Mouse (Mus musculus) c-Kit-positive CD71-negative TER-119-negative erythroid progenitor cells, embryonic 14.5 days (primary cell): ENCODE data around the gene Phc1.

Source experiments
- DNase-seq: peaks from one replicate; pipeline ENCODE4 v3.0.0-alpha.2; 2013; ENCODE audit warnings: low read depth

Gene Phc1

DNA sequence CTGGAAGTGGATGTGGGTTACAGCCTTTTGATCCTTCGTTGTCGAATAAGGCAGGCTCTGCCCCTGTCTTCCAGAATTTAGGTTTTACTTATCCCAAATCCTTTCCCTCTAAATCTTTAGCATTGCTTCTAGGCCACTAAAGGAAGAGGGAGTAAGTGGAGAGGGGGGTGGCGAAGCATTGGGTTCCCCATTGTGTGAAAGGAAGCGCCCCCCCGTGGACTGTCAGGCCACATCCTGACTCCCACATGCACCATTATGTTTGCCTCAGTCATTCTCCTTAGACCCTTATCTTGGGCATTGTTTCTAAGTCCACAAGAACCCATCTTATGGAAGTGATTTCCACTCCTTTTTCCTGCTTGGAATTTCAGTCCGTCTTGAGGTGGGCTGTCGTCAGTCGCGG is 45.1 kb downstream of the Phc1 start:
- DNase-seq, result no peak

DNA sequence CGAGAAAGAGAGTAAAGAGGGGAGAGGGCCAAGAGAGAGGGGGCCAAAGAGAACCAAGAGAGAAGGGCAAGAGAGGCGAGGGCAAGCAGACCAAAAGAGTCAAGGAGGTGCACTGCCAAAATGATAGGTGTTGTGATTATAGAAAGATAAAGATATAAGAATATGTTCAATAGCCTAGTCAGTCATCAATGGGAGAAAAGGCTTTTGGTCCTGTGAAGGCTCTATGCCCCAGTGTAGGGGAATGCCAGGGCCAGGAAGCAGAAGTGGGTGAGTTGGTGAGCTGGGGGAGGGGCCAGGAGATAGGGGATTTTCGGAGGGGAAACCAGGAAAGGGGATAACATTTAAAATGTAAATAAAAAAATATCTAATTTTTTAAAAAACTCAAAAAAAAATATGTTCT is 46.1 kb downstream of the Phc1 start:
- DNase-seq, result no peak

DNA sequence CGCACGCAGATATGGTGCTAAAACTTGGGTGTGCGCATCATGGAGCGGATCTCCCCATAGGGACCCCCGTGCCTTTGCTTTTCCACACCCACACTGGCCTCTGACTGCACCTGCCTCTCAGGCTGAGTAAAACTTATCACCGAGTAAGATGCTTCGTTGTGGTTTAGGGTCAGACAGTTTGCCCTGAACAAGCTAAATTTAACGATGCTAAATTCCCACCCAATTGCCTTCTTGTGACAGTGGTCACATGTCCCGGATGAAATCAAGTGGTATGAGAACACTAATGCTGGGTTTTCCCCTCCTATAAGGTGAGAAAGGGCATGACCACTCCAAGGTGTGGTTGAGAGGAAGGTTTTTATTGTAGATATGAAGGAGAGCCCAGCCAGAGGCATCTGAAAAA is 46.6 kb downstream of the Phc1 start:
- no peak for DNase-seq

DNA sequence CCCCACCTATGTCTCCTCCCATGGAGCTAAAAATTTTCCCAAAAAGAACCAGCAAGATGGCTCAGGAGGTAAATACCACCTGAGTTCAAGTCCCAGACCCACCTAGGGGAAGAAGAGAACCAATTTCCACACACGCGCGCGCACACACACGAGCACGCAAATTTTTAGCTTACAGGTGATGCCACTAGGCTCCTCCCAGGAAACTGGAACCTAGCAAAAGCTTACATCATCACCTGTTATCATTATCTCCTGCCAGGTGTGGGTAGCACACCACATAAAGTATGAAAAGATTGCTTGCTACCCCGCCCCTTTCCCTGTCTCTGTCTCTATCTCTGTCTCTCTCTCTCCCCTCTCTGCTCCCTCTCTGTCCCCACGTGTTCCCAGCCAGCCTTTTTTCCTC is 47.2 kb downstream of the Phc1 start:
- DNase-seq, result no peak

DNA sequence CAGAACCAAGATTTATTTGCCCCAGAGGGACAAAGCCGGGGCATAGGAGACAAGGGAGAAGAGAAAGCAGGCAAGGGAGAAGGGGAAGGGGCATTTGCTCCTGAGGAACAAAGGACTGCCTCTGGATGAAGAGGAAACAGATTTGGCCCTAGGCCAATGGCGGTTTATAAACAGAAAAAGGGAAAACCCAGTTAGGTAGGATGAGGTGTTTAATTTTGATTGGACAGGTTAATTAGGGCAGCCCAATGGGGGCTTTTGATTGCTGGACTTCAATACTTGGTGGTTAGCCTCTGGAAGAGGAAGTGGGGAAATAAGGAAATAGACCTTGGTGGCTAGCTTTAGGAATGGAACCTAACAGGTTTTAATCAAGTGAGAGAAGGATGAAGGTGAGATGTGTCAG is 48.2 kb downstream of the Phc1 start:
- no peak for DNase-seq

DNA sequence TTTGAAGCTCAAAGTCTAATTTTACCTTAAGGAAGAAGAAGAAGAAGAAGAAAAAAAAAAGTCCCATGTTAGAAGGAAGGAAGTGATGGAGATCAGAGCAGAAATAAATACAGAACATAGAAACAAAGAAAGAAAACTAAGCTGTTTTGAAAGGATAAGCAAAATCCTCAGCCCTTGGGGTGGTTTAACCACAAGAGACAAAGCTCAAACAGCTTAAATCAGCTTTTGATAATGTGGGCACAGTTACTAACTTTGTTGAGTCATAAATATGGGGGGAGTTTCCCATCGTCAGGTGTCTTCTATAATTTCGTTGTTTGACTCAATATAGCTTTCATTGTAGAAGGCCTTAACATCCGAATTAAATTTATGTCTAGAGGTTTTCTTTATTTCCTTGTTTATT is 48.6 kb downstream of the Phc1 start:
- no peak for DNase-seq

DNA sequence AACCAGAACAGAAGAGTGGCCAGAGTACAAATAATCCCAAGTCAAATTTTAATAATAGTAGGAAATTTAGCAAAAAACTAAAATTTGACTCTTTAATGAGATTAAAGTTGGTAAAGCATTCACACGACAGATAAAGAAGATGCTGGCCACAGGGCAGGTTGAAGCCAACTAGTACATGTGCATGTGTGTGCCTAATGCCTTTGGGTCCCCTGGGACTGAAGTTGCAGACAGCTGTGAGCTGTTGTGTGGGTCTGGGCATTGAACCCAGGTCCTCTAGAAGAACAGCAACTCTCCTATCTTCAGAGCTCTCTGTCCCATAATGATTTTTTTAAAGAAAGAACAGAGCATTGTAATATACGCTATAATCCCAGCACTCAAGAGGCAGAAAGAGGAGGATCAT is 49.1 kb downstream of the Phc1 start:
- no peak for DNase-seq

DNA sequence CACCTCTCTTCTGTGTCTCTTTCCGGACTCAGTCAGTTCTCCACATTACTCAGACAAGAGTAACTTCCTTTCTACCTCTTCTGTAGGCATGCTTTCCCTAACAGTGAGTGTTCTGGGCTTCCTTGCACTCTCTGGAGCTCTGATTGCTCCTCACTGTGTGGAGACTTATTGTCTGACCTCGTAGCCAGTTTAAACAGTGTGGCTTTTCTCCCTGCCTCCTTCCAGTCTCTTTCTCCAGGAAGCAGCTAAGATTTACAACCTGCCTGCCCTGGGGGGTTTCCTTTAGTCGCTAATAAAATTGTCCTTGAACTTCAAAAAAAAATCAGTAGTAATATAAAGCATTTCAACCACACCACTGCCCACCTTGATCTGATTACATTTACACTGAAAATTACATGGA is 50.1 kb downstream of the Phc1 start:
- no peak for DNase-seq

DNA sequence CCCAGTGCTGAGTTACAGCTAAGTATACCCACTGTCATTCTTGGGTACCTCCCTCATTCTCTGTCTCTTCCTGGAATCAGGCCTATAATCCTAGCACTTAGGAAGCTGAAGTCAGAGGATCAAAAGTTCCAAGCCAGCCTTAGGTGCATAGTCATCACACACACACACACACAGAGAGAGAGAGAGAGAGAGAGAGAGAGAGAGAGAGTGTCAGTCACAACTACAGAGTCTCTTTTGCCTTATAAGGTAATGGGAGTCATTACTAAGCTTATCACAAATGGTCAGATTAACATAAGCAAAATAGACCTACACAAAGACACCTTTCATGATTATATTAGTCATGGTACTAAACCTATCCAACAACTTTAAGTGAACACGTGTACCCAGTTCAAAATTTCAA is 51.0 kb downstream of the Phc1 start:
- DNase-seq, result no peak

DNA sequence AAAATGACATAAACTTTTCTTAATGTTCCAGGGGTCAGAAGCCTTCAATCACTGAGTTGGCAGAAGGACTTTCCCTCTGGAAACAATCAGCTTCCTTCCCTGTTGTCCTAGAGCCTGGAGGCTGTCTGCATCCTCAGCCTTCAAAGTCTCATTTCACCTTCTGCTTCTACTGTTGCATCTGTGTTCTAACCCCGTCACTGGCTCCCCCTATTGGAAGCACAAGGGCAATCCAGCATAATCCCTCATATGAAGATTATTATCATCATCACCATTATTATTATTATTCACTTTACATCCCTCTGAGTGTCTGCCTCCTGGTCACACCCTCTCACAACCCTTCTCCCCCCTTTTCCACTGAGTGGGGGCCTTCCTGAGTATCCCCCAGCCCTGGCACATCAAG is 52.1 kb downstream of the Phc1 start:
- no peak for DNase-seq

DNA sequence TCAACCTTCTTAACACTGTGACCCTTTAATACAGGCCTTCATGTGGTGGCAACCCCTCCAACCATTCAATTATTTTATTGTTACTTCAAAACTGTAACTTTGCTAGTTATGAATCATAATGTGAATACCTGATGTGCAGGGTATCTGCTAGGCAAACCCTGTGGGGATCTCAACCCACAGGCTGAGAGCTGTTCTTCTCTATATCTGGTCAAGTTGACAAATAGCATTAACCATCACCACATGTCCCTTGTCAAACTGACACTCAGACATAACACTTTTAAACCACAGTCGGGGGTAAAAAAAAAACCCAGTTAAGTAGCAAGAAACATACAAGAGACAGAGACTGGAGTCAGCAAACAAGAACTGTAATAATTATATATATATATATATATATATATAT is 55.5 kb downstream of the Phc1 start:
- no peak for DNase-seq

DNA sequence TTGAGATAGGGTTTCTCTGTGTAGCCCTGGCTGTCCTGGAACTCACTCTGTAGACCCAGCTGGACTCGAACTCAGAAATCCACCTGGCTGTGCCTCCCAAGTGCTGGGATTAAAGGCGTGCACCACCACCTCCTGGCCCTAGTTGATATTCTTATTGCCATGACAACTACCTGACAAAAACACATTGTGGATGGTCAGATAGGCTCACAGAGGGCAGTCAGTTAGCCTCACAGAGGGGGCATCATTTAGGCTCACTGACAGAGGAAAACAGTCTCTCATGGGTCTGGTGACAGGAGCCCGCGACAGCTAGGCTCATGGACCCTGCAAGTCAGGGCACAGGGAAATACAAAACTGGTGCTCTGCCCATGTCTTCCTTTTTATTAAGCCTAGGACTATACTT is 56.1 kb downstream of the Phc1 start:
- no peak for DNase-seq

DNA sequence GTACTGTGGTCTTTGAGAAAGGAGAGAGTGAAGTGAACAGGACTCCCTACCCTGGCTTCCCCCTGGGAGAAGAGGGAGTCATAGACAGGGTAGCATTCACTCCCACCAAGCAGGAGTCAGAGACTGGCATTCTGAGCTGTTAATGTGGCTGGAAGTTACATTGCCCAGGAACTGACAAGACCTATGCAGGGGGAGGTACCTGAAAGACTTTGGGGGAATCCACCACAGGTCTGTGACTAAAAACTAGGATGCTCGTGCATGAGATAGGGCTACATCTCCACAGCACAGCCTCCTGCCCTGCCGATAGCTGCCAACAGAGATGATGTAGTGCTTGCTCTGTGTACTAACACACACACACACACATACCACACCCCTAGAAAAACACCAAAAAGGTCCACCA is 56.9 kb downstream of the Phc1 start:
- no peak for DNase-seq

DNA sequence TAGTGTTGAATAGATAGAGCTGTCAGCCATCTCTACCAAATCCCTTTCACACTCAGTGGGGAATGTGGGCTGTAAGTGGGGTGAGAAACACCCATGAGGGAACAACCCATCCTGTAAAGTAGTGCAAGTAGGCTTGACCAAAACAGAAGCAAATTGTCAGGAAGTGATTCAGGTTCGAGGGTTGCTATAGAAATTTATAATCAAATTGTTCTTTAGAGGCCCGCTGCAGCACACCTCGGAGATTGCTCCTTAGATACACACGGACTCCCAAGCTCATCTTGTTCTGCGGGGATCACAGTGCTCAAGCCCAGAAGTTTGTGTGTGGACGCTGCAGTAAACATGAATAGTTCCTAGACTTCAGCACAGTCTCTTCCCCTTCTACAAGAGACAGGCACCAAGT is 57.6 kb downstream of the Phc1 start, which contains the start of gene Klrg1:
Gene Klrg1, minus strand, starts transcription at position 101 of the 400 bp plus-strand sequence.
- DNase-seq, result no peak

DNA sequence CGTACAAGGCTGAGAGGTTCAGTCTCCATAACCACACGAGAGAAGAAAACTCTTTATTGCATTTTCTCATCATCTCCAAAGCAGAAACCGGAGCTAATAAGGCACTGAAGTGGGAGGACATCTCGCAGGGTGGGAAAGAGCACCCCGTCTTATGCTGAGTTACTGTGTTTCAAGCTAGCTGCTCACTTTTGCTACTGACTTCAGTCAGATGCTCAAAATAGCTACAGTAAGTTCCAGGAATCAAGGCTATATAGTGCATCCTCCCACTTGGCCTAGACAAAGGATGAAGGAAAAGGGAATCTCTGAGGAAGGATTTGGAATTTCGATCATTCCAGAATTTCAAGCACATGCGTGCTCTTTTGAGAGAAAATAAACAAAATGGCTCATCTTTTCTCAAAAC is 63.8 kb downstream of the Phc1 start:
- no peak for DNase-seq

DNA sequence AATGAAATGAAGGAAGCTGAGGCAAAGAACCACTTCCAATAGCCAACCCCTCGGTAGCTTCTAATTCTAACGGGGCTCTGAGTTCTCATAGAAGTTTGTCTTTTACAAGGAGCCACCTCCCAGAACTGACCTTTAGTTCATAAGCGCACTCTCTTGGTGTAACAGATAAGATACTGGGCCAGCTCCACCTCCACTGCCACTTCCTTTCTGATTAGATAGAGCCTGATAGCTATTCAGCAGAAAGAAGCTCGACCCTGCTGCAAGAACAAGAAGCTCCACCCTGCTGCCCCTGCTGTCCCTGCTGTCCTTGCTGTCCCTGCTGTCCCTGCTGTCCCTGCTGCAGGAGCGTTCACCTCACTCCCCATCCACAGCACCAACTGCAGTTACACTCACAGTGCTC is 65.8 kb downstream of the Phc1 start:
- no peak for DNase-seq

DNA sequence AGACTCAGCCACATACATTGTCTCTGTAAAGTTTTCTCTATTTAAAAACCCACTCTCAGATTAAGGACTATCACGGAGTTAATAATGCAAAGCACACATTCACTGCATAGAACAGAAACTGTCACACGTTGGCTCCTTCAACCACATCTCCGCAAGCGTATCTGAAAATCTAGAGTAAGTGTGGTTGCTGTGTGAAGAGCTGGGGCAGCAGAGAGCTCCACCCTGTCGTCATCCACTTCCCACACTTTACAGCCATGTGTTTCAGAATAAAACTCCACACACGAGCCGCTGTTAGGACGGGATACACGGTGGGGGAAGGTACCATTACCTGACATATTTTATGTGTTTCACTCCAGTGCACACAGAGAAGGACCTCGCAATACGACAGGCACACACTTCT is 70.2 kb downstream of the Phc1 start:
- DNase-seq, result no peak

DNA sequence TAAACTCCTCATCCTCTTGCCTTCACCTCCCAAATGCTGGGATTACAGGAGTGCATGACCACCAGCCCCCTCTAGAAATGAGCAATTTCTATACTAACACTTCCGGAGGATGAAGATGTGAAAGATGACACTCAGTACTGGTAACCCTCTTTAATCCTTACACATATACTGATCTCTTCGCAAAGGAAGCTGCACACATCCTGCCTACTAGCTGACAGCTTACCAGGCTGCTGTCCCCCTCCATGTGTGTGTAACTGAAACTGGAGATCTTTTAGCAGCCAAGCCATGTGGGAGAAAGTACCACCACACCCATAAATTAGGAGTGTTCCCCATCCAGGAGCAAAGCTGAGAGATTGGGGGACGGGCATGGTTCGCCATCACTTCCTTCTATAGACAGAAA is 71.2 kb downstream of the Phc1 start:
- no peak for DNase-seq

DNA sequence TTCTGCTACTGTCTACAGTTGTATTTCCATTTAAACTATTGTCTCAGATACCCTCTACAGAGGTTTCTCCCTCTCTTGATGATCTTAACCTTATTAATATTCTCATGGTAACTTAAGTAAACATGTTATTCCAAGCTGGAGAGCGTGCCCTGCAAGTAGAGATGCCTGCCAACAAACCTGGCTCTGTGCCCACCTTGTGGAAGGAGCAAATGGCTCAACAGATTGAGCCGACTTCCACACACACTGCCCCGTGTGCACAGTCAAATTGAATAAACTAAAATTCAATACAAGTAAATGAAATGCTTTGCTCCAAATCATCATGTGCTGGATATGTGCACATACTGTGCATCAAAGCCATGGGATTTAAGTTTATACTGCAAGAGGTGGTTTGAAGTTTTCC is 71.8 kb downstream of the Phc1 start:
- no peak for DNase-seq
